Mouse (Mus musculus): ENCODE measurements at regions not wholly inside any gene's neighbourhood (a gene's known extent, or its start where the extent isn't known, plus 50 kb on each side); places are given as distances from the start of the nearest gene placed in this dataset.

- Histone ChIP-seq H3K4me2 (replicated peaks; ENCODE audit: low read depth, low read length) (no peak overlapping the region), H3K27me3 (ENCODE audit: control insufficient read depth, insufficient read depth, low read length) (no peaks in the 10 kb centered on the region), H3K9me3 (ENCODE audit: control insufficient read depth, low read depth, low read length) (no peaks in the 10 kb centered on the region), H3K4me3 (ENCODE audit: low read depth, low read length) (no peak overlapping the region), H3K27ac (ENCODE audit: low read length) (no peak overlapping the region), H3K36me3 (ENCODE audit: control insufficient read depth, insufficient read depth, low read length) (no peaks in the 10 kb centered on the region), H3K9ac (replicated peaks; ENCODE audit: low read depth, low read length) (no peak overlapping the region), H3K4me1 (ENCODE audit: control insufficient read depth, insufficient read depth, low read length) (0 out of 2 replicates have a peak, but pooled peaks cover 4% of the 10 kb centered on the region)
- WGBS = 69% methylated on average over 16 of the region's 16 CpGs
- no peak for ATAC-seq (ENCODE audit: insufficient number of reproducible peaks, insufficient read depth, low FRiP score, low read depth)
Measured at GRCm38 (mm10) chr10:119031282-119032275, 161.6 kb upstream of the Dyrk2 start.

DNA sequence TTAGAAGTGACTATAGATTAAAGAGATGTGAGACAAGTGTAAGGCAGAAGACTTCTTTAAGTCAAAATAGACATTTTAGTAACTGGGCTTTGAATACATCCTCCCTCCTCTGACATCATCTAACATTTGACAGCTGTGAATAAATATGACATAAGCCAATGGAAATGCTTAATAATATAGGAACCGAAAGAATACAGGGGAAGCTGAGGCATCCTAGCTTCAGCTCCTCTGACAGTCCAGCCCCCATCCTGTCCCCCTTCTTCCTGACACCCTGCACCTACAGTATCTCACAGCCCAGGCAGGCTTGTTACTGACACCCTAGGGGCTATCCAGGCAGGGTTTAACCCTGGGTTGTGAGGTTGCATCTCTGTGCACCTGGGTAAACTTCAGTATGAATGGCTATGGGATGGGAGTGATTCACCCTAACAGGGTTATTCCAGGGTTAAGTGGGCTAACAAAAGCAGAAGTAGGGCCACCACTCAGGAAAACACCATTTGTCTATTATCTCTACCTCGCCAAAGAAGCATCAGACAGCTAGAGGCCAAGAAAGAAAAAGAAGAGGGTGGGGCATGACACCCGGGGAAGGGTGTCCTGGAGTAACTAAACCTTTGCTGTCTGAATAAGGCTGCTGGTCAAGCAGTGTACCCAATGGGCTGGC is 158.6 kb upstream of the Dyrk2 start:
- no peak overlapping the region for H3K4me2 ChIP-seq (replicated peaks; ENCODE audit: low read depth, low read length)
- H3K27me3 ChIP-seq (ENCODE audit: control insufficient read depth, insufficient read depth, low read length) = no peaks in the 10 kb centered on the region
- no peak for ATAC-seq (ENCODE audit: insufficient number of reproducible peaks, insufficient read depth, low FRiP score, low read depth)
- no peak overlapping the region for H3K27ac ChIP-seq (ENCODE audit: low read length)
- no peak overlapping the region for H3K9ac ChIP-seq (replicated peaks; ENCODE audit: low read depth, low read length)
- 0 out of 2 replicates have a peak, but pooled peaks cover 4% of the 10 kb centered on the region for H3K4me1 ChIP-seq (ENCODE audit: control insufficient read depth, insufficient read depth, low read length)
- H3K9me3 ChIP-seq (ENCODE audit: control insufficient read depth, low read depth, low read length) = no peaks in the 10 kb centered on the region
- 51% methylated on average over 3 of the region's 3 CpGs for WGBS
- H3K4me3 ChIP-seq (ENCODE audit: low read depth, low read length) = no peak overlapping the region
- no peaks in the 10 kb centered on the region for H3K36me3 ChIP-seq (ENCODE audit: control insufficient read depth, insufficient read depth, low read length)

- WGBS = 18% methylated on average over 6 of the region's 6 CpGs
- no peak for ATAC-seq (ENCODE audit: insufficient number of reproducible peaks, insufficient read depth, low FRiP score, low read depth)
Measured at GRCm38 (mm10) chr10:119027241-119027901, 157.4 kb upstream of the Dyrk2 start.

GRCm38 (mm10) chr10:119026291-119026690 is 156.3 kb upstream of the Dyrk2 start:
- Histone ChIP-seq H3K4me3 (ENCODE audit: low read depth, low read length) (no peak overlapping the region), H3K36me3 (ENCODE audit: control insufficient read depth, insufficient read depth, low read length) (no peaks in the 10 kb centered on the region), H3K4me2 (replicated peaks; ENCODE audit: low read depth, low read length) (no peak overlapping the region), H3K9ac (replicated peaks; ENCODE audit: low read depth, low read length) (no peak overlapping the region), H3K27ac (ENCODE audit: low read length) (no peak overlapping the region), H3K27me3 (ENCODE audit: control insufficient read depth, insufficient read depth, low read length) (no peaks in the 10 kb centered on the region), H3K4me1 (ENCODE audit: control insufficient read depth, insufficient read depth, low read length) (0 out of 2 replicates have a peak, but pooled peaks cover 4% of the 10 kb centered on the region), H3K9me3 (ENCODE audit: control insufficient read depth, low read depth, low read length) (no peaks in the 10 kb centered on the region)
- WGBS = 65% methylated on average over 4 of the region's 4 CpGs
- ATAC-seq (ENCODE audit: insufficient number of reproducible peaks, insufficient read depth, low FRiP score, low read depth) = no peak

More at GRCm38 (mm10) chr10:119027241-119027901, 157.4 kb upstream of the Dyrk2 start:
- Histone ChIP-seq H3K9ac (replicated peaks; ENCODE audit: low read depth, low read length) (no peak overlapping the region), H3K36me3 (ENCODE audit: control insufficient read depth, insufficient read depth, low read length) (no peaks in the 10 kb centered on the region), H3K4me2 (replicated peaks; ENCODE audit: low read depth, low read length) (no peak overlapping the region), H3K9me3 (ENCODE audit: control insufficient read depth, low read depth, low read length) (no peaks in the 10 kb centered on the region), H3K27ac (ENCODE audit: low read length) (no peak overlapping the region), H3K4me3 (ENCODE audit: low read depth, low read length) (no peak overlapping the region), H3K27me3 (ENCODE audit: control insufficient read depth, insufficient read depth, low read length) (no peaks in the 10 kb centered on the region), H3K4me1 (ENCODE audit: control insufficient read depth, insufficient read depth, low read length) (0 out of 2 replicates have a peak, but pooled peaks cover 4% of the 10 kb centered on the region)

- Histone ChIP-seq H3K4me3 (ENCODE audit: low read depth, low read length) (no peak overlapping the region), H3K36me3 (ENCODE audit: control insufficient read depth, insufficient read depth, low read length) (no peaks in the 10 kb centered on the region), H3K9me3 (ENCODE audit: control insufficient read depth, low read depth, low read length) (no peaks in the 10 kb centered on the region), H3K9ac (replicated peaks; ENCODE audit: low read depth, low read length) (no peak overlapping the region), H3K4me2 (replicated peaks; ENCODE audit: low read depth, low read length) (no peak overlapping the region), H3K27me3 (ENCODE audit: control insufficient read depth, insufficient read depth, low read length) (no peaks in the 10 kb centered on the region), H3K27ac (ENCODE audit: low read length) (no peak overlapping the region), H3K4me1 (ENCODE audit: control insufficient read depth, insufficient read depth, low read length) (0 out of 2 replicates have a peak, but pooled peaks cover 4% of the 10 kb centered on the region)
- ATAC-seq (ENCODE audit: insufficient number of reproducible peaks, insufficient read depth, low FRiP score, low read depth) = no peak
- 41% methylated on average over 9 of the region's 9 CpGs for WGBS
Measured at GRCm38 (mm10) chr10:119024425-119024824, 154.4 kb upstream of the Dyrk2 start.

GRCm38 (mm10) chr10:119019082-119019481 is 149.1 kb upstream of the Dyrk2 start:
- Histone ChIP-seq H3K4me2 (replicated peaks; ENCODE audit: low read depth, low read length) (no peak overlapping the region), H3K4me1 (ENCODE audit: control insufficient read depth, insufficient read depth, low read length) (no peaks in the 10 kb centered on the region), H3K27ac (ENCODE audit: low read length) (no peak overlapping the region), H3K9ac (replicated peaks; ENCODE audit: low read depth, low read length) (no peak overlapping the region), H3K27me3 (ENCODE audit: control insufficient read depth, insufficient read depth, low read length) (no peaks in the 10 kb centered on the region), H3K9me3 (ENCODE audit: control insufficient read depth, low read depth, low read length) (no peaks in the 10 kb centered on the region), H3K36me3 (ENCODE audit: control insufficient read depth, insufficient read depth, low read length) (no peaks in the 10 kb centered on the region), H3K4me3 (ENCODE audit: low read depth, low read length) (no peak overlapping the region)
- 91% methylated on average over 10 of the region's 10 CpGs for WGBS
- ATAC-seq (ENCODE audit: insufficient number of reproducible peaks, insufficient read depth, low FRiP score, low read depth) = no peak

DNA sequence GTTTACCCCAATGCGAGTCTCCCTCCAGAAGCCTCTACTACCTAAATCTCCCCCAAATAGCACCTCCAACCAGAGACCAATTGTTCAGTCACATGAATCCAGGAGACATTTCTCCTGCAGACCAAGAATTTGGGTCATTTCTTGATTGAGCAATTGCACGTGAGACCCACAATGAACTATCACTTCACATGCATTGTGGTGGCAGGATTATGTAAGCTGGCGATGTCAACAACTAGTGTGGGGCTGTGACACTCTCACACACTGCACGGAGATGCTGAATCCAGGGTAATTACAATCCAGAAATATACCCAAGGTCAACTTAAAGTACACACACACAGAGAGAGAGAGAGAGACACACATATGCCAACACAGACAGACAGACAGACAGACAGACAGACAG is 148.5 kb upstream of the Dyrk2 start:
- no peak for ATAC-seq (ENCODE audit: insufficient number of reproducible peaks, insufficient read depth, low FRiP score, low read depth)
- Histone ChIP-seq H3K27ac (ENCODE audit: low read length) (no peak overlapping the region), H3K4me2 (replicated peaks; ENCODE audit: low read depth, low read length) (no peak overlapping the region), H3K4me3 (ENCODE audit: low read depth, low read length) (no peak overlapping the region), H3K9me3 (ENCODE audit: control insufficient read depth, low read depth, low read length) (no peaks in the 10 kb centered on the region), H3K9ac (replicated peaks; ENCODE audit: low read depth, low read length) (no peak overlapping the region), H3K36me3 (ENCODE audit: control insufficient read depth, insufficient read depth, low read length) (no peaks in the 10 kb centered on the region), H3K27me3 (ENCODE audit: control insufficient read depth, insufficient read depth, low read length) (no peaks in the 10 kb centered on the region), H3K4me1 (ENCODE audit: control insufficient read depth, insufficient read depth, low read length) (no peaks in the 10 kb centered on the region)
- WGBS = 88% methylated on average over 4 of the region's 4 CpGs

GRCm38 (mm10) chr10:119016104-119016503 is 146.1 kb upstream of the Dyrk2 start:
- H3K27ac ChIP-seq (ENCODE audit: low read length) = no peak overlapping the region
- H3K9ac ChIP-seq (replicated peaks; ENCODE audit: low read depth, low read length) = no peak overlapping the region
- H3K36me3 ChIP-seq (ENCODE audit: control insufficient read depth, insufficient read depth, low read length) = no peaks in the 10 kb centered on the region
- WGBS = 86% methylated on average over 8 of the region's 8 CpGs
- no peaks in the 10 kb centered on the region for H3K9me3 ChIP-seq (ENCODE audit: control insufficient read depth, low read depth, low read length)
- no peak for ATAC-seq (ENCODE audit: insufficient number of reproducible peaks, insufficient read depth, low FRiP score, low read depth)
- no peak overlapping the region for H3K4me2 ChIP-seq (replicated peaks; ENCODE audit: low read depth, low read length)
- no peak overlapping the region for H3K4me3 ChIP-seq (ENCODE audit: low read depth, low read length)
- H3K4me1 ChIP-seq (ENCODE audit: control insufficient read depth, insufficient read depth, low read length) = 0 out of 2 replicates have a peak, but pooled peaks cover 7% of the 10 kb centered on the region
- H3K27me3 ChIP-seq (ENCODE audit: control insufficient read depth, insufficient read depth, low read length) = no peaks in the 10 kb centered on the region

All from stomach, embryonic 14.5 days (tissue).